Mouse (Mus musculus) hindbrain, embryonic 14.5 days (tissue): Measurements from ENCODE around the gene Pms2. TPM values are rescaled to one million over a fixed set of nuclear protein-coding genes. Genes with fewer than 3 reads are reported as not detected.
A peak's percentile ranks its signal among the peaks of the same experiment; 100 is the strongest.

Experiments used
- ATAC-seq: fragments of 200-750 bp; cut with Nextera tagmentation; 2 replicates; pipeline ENCODE4 v1.8.0; 2017; ENCODE audit warnings: moderate number of reproducible peaks, mild to moderate bottlenecking, moderate TSS enrichment, moderate library complexity; ENCODE audit not compliant: low FRiP score
- DNase-seq: peaks from one replicate; pipeline ENCODE4 v3.0.0-alpha.2; 2015; ENCODE audit warnings: low spot score
- H3K27ac ChIP-seq: fragments of 300-500 bp; sonication (generic); 2 replicates; pipeline ENCODE4 v1.5.1; 2014; ENCODE audit warnings: mild to moderate bottlenecking, moderate library complexity
- H3K27me3 ChIP-seq: fragments of 300-500 bp; sonication (generic); 2 replicates; pipeline ENCODE4 v1.6.1; 2014; ENCODE audit warnings: mild to moderate bottlenecking, low read length, mixed read lengths; ENCODE audit not compliant: control insufficient read depth, insufficient read depth
- H3K36me3 ChIP-seq: fragments of 300-500 bp; sonication (generic); replicated peaks from 2 replicates; pipeline ENCODE4 v1.6.1; 2014; ENCODE audit not compliant: control insufficient read depth, insufficient read depth
- H3K4me1 ChIP-seq: fragments of 300-500 bp; sonication (generic); replicated peaks from 2 replicates; pipeline ENCODE4 v1.6.1; 2014; ENCODE audit warnings: antibody characterized with exemption, low read length, mixed read lengths; ENCODE audit not compliant: control insufficient read depth, insufficient read depth
- H3K4me2 ChIP-seq: fragments of 300-500 bp; sonication (generic); replicated peaks from 2 replicates; pipeline ENCODE4 v1.6.1; 2014; ENCODE audit warnings: mild to moderate bottlenecking, moderate library complexity
- H3K4me3 ChIP-seq: fragments of 300-500 bp; sonication (generic); replicated peaks from 2 replicates; pipeline ENCODE4 v1.5.1; 2014; ENCODE audit warnings: mild to moderate bottlenecking, low read length
- H3K9ac ChIP-seq: fragments of 300-500 bp; sonication (generic); 2 replicates; pipeline ENCODE4 v1.6.1; 2014
- H3K9me3 ChIP-seq: fragments of 300-500 bp; sonication (generic); 2 replicates; pipeline ENCODE4 v1.6.1; 2016; ENCODE audit warnings: low read length; ENCODE audit not compliant: control insufficient read depth
- WGBS: fragments of 180-500 bp; shearing (Covaris S2); extraction: QIAGEN DNeasy Blood & Tissue Kit; methylation state at CpG from one replicate; pipeline ENCODE4 v1.1.7; 2014; 5-methylcytosine and 5-hydroxymethylcytosine counted together
- polyA plus RNA-seq: library from polyadenylated mRNA; unstranded; fragments of >200 nt; fragmentation: Nextera tagmentation; extraction: Ambion mirVana; gene quantifications from 2 replicates; pipeline ENCODE4 v1.2.1, GENCODE M21; 2014

Gene Pms2
- 25.8 and 29.3 TPM in 2 replicates for polyA plus RNA-seq

DNA sequence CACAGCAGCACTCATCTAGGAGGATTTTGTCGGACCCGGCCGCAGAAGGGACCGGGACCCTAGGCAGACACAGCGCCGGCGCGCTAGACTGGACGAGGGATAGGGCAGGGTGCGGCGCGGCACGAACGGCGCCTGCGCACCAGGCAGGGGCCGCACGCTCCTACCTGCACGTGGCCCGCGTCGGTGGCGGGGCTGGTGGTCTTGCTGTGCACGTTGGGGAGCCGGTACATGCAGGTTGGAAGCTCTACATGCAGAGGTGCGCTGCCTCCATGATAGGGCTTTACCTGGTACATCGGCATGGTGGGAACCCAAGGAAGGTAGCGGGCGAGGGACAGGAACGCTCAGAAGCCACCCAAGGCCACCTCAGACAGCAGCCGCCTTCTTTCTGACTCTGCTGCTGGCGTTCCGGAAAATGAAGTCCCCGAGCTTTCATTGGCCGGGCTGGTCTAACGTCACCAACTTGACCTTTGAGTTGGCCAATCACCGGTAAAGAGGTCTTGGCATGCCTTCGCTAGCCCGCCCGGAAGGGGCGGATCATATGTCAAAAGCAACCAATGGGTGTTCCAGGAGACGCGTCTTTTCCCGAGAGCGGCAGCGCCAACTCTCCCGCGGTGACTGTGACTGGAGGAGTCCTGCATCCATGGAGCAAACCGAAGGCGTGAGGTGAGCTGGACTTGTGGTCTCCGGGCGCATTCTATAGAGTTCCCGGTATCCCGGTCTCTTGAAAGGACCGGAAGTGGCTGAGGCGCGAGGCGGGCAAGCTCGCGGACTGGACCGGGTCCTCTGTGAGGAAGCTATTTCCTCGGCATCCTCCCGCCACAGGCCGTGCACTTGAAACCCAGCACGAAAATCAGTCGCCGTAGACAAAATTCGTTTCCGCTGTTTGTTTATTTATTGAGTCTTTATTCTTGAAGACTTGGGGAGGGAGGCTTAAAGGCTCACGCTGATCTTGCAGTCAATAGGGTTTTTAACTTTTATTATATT lies at the start of gene Pms2, which contains the start of gene Aimp2:
TSS of gene Pms2 (plus strand) at position 548 of the 984 bp plus-strand sequence.
TSS of gene Aimp2 (minus strand) at position 431 of the 984 bp plus-strand sequence.
- under 1% methylated on average over 70 of the region's 70 CpGs for WGBS
- Histone ChIP-seq H3K4me1 (peaks cover 22% of the 10 kb centered on the region), H3K27ac (peak within 1 kb of the TSS; percentile 86), H3K36me3 (peaks cover 24% of the 10 kb centered on the region), H3K27me3 (no peaks in the 10 kb centered on the region), H3K4me3 (peak within 1 kb of the TSS; percentile 51), H3K4me2 (peak within 1 kb of the TSS; percentile 71), H3K9ac (peak within 1 kb of the TSS; percentile 59), H3K9me3 (no peaks in the 10 kb centered on the region)
- ATAC-seq (peak; percentile 99), DNase-seq (peak; percentile 99)

DNA sequence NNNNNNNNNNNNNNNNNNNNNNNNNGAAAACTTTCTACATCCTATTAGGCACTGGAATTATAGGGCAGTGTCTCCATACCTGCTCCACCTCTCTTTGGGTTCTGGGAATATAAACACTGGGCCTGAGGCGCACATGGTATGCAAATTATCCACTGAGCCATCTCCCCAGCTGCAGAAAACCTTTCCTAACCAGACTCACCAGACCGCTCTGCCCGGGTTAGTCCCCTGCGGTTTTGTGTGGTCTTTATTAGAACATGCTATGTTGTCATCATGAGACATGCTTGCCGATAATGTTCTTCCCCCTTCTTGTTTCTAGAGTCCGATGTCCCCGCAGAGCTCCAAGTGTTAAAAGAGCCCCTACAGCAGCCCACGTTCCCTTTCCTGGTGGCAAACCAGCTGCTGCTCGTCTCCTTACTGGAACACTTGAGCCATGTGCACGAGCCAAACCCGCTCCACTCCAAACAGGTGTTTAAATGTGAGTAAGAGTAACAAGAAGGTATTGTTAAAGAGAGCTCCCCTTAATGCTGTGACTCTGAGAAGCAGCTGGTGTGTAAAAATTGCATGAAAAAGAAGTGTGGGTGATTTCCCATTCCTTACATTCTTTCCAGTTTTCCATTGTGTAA lies 38.1 kb upstream of the Pms2 start:
- Histone ChIP-seq H3K4me2 (no peak overlapping the region), H3K36me3 (peaks cover 50% of the 10 kb centered on the region), H3K4me1 (no peaks in the 10 kb centered on the region), H3K27ac (no peak overlapping the region), H3K9ac (no peak overlapping the region), H3K4me3 (no peak overlapping the region), H3K27me3 (no peaks in the 10 kb centered on the region), H3K9me3 (no peaks in the 10 kb centered on the region)
- WGBS, result 92% methylated on average over 11 of the region's 11 CpGs
- no peak for DNase-seq
- no peak for ATAC-seq

DNA sequence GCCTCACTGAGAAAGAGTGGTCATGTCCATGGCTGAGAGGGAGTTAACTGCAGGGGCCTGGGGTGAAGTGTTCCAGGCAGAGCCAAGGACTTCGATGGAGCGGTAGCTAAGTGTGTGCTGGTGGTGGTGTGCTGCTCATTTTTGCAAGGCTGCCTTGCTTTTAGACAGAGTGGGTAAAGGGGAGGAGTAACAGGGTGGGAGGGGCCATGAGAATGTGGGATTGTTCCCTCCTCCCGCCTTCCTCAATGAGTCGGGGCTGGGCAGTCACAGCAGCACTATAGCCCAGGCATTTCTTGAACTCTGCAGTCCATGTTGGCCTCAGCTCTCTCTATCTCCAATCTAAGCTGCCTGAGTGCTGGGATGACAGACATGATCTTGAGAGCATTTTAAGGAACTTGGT lies 35.2 kb upstream of the Pms2 start:
- WGBS, result 74% methylated on average over 4 of the region's 4 CpGs
- no peak for ATAC-seq
- H3K4me3 ChIP-seq, result no peak overlapping the region
- H3K9me3 ChIP-seq, result no peaks in the 10 kb centered on the region
- H3K27me3 ChIP-seq, result no peaks in the 10 kb centered on the region
- peaks cover 78% of the 10 kb centered on the region for H3K36me3 ChIP-seq
- H3K4me2 ChIP-seq, result no peak overlapping the region
- no peak overlapping the region for H3K9ac ChIP-seq
- H3K4me1 ChIP-seq, result no peaks in the 10 kb centered on the region
- no peak for DNase-seq
- H3K27ac ChIP-seq, result no peak overlapping the region

DNA sequence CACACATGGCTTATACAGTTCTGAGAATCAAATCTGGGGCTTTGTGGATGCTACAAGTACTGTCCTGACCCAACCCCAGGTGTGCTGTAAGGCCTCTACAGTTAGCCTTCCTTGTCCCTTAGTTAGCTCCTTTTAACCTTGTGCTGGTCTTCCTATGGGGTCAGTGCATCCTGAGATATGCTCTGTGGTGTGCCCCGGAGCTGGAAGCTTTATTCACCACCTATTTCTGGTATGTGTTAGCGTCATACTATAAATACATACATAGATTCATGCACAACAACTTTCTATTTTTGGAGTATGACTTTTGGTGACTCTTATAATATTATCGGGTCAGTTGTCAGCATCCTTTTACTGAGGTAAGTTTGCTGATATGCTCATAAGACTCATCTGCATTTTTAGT lies 24.5 kb upstream of the Pms2 start:
- Histone ChIP-seq H3K9ac (no peak overlapping the region), H3K36me3 (peaks cover 100% of the 10 kb centered on the region), H3K4me1 (no peaks in the 10 kb centered on the region), H3K4me2 (no peak overlapping the region), H3K27ac (no peak overlapping the region), H3K27me3 (no peaks in the 10 kb centered on the region), H3K9me3 (no peaks in the 10 kb centered on the region), H3K4me3 (no peak overlapping the region)
- no peak for ATAC-seq
- WGBS, result 96% methylated on average over 3 of the region's 3 CpGs
- no peak for DNase-seq

DNA sequence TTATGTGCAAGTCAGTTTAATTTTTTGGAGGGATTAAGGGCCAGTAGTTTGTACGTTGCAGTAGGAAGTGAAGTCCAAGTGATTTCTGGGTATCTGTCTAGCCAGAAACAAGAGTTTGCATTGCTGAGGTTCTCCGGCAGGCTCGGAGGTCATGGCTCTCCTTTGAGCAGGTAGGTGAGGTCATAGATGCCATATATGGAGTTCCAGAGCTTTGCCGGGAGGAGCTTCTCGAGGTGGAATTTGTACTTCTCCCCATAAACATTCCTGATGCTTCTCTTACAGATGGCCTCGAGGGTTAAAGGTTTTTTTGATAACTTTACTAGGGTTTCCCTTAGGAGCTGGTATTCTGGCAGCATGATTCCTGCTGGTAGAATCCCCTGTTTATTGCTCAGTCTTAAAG lies 19.0 kb upstream of the Pms2 start:
- Histone ChIP-seq H3K9ac (no peak overlapping the region), H3K9me3 (no peaks in the 10 kb centered on the region), H3K4me2 (no peak overlapping the region), H3K4me3 (no peak overlapping the region), H3K27me3 (no peaks in the 10 kb centered on the region), H3K4me1 (no peaks in the 10 kb centered on the region), H3K27ac (no peak overlapping the region), H3K36me3 (peaks cover 92% of the 10 kb centered on the region)
- no peak for DNase-seq
- no peak for ATAC-seq
- 89% methylated on average over 6 of the region's 6 CpGs for WGBS

DNA sequence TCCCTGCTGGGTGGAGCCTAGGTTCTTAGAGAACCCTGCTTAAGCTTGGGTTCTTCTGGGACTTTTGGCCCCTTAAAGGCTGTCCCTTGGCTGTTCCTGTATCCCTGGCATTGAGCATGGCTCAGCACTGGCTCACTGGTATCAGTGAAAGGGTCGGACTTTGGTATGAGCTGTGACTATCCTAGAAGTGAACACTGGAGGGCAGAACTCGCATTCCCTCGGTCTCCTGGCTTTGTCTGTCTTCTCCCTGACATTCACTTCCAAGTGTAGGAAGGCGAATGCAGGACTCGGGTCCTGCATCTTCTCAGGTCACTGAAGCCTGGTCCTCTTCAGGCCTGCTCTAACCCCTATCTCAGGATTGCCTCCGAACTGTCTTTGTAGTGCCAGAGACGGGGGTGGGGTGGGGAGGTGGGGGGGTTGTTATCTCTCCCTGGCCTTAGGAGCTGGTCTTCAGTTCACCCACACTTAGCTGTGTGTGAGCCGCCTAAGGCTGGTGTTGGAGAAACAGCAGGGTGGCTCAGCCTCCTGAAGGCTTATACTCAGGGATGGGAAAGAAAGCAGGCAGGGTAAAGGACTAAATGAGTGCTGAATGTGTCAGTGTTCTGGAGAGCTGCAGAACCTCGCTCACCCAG lies 17.4 kb upstream of the Pms2 start:
- no peak overlapping the region for H3K4me2 ChIP-seq
- peaks cover 91% of the 10 kb centered on the region for H3K36me3 ChIP-seq
- no peak overlapping the region for H3K9ac ChIP-seq
- 79% methylated on average over 9 of the region's 9 CpGs for WGBS
- H3K9me3 ChIP-seq, result no peaks in the 10 kb centered on the region
- ATAC-seq (no peak), DNase-seq (no peak)
- H3K27ac ChIP-seq, result no peak overlapping the region
- no peak overlapping the region for H3K4me3 ChIP-seq
- no peaks in the 10 kb centered on the region for H3K4me1 ChIP-seq
- H3K27me3 ChIP-seq, result no peaks in the 10 kb centered on the region

DNA sequence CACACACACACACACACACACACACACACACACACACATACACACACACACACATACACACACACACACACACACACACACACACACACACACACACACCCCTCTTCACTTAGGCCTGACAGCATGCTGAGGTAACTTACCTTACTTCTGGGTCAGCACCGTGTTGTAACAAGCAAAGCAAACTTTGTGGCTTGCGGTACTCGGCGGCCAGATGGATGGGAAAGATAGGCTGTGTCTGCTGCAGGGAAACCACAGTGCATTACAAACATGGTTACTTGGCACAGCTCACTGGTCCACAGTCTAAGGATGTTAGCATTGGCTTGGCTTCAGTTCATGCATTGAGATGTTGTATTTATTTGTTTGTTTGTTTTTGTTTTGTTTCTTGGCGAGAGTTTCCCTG lies 16.4 kb upstream of the Pms2 start:
- 86% methylated on average over 5 of the region's 5 CpGs for WGBS
- H3K4me3 ChIP-seq, result no peak overlapping the region
- H3K4me1 ChIP-seq, result no peaks in the 10 kb centered on the region
- ATAC-seq (no peak), DNase-seq (no peak)
- no peak overlapping the region for H3K27ac ChIP-seq
- peaks cover 91% of the 10 kb centered on the region for H3K36me3 ChIP-seq
- H3K4me2 ChIP-seq, result no peak overlapping the region
- no peak overlapping the region for H3K9ac ChIP-seq
- H3K27me3 ChIP-seq, result no peaks in the 10 kb centered on the region
- no peaks in the 10 kb centered on the region for H3K9me3 ChIP-seq

DNA sequence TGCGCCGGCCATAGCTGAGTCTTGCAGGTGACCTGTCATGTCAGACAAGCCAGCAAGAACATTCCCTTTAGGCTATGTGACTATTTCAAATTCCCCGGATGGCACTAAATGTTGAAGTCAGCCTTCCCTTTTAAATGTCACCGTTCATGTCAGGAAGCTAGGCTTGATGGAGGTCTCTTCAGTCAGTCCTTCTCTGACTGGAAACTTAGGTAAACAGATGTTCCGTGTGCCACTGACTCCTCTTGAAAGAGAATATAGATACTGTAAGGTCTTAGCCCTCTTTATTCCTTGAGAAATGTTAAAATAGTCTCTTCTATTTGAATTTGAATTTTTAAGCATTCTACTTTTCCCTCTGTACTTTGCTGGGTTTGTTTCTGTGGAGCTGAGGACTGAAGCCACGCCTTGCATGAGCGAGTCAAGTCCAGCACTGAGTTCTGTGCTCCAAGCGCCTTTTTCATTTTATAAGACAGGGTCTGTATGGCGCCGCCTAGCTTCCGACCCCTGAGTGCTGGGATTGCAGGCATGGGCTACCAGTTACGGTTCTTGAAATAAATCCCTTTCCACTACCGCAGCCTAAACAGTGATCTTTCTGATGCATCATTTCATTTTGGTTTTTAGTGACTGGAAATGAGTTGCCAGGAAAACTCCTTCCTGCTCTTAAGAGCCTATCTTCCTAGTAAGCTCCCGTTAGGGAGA lies 12.0 kb upstream of the Pms2 start, which contains the start of gene Ankrd61:
TSS of gene Ankrd61 (minus strand) at position 51 of the 696 bp plus-strand sequence.
- H3K36me3 ChIP-seq, result peaks cover 91% of the 10 kb centered on the region
- ATAC-seq, result no peak
- WGBS, result 88% methylated on average over 14 of the region's 14 CpGs

More for the DNA sequence above, 12.0 kb upstream of the Pms2 start, which contains the start of gene Ankrd61:
- DNase-seq, result no peak
- Histone ChIP-seq H3K9ac (no peak within 1 kb of the TSS), H3K4me2 (no peak within 1 kb of the TSS), H3K27ac (no peak within 1 kb of the TSS), H3K27me3 (no peaks in the 10 kb centered on the region), H3K4me1 (no peaks in the 10 kb centered on the region), H3K9me3 (no peaks in the 10 kb centered on the region), H3K4me3 (no peak within 1 kb of the TSS)
